8 mouse cellular contexts compared by ENCODE assay signal in the genomic region with DNA sequence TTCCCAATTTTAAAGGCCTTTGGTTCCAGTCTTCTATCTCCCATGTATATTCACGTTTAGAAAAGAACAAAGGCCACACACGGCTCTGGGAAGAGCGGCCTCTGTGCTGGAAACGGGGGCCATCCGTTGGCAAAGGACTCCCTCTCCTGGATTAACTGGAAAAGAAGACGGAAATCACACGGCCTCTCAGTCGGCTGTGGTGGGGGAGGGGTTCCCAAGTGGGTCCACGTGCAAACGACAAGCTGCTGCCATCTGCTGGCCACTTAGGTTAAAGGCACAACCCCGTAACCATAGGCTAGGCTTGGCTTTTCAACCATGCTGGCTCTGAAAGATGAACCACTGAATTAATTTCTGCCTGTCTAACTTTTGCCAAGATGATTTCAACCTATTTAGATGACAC.
DNase-seq lines count a peak whose midpoint lies in the region; ATAC-seq and TF ChIP-seq lines count a peak whose summit lies in the region.

No protein-coding gene starts in this region.

- H3K9me3 ChIP-seq in heart, embryonic 11.5 days (replicated peaks; ENCODE audit: control insufficient read depth, low read length): no peaks in the 10 kb centered on the region
- no peaks in the 10 kb centered on the region for H3K9me3 ChIP-seq in kidney, embryonic 15.5 days (replicated peaks)
- no peaks in the 10 kb centered on the region for H3K9me3 ChIP-seq in limb, embryonic 15.5 days

- under 1% methylated on average over 11 of the region's 11 CpGs for WGBS in heart, embryonic 11.5 days (ENCODE audit: insufficient replicate concordance)
- under 1% methylated on average over 11 of the region's 11 CpGs for WGBS in kidney, embryonic 15.5 days
- WGBS in limb, embryonic 15.5 days: 2% methylated on average over 11 of the region's 11 CpGs

- peak; percentile 81 to 82 for DNase-seq in B cell, adult 2 months
- DNase-seq in monocyte, adult 2 months (ENCODE audit: low read depth in 1 of 2, low spot score in 2 of 2): peak; percentile 30 to 45
- DNase-seq in spleen, postnatal 14 days (ENCODE audit: low spot score in 2 of 2): peak; percentile 37 to 70

- TF ChIP-seq POLR2A in bone marrow macrophage, adult 2 months (IDR thresholded peaks at IDR 0.05; ENCODE audit: borderline replicate concordance, low read depth, low read length): no peak
- no peak for TF ChIP-seq POLR2A in embryonic fibroblast, embryonic 13.5 days (IDR thresholded peaks at IDR 0.05; ENCODE audit: low read depth, low read length)

- no peak overlapping the region for H3K27ac ChIP-seq in bone marrow macrophage, adult 2 months (ENCODE audit: insufficient read depth, low read depth, low read length)
- H3K27ac ChIP-seq in embryonic fibroblast, embryonic 13.5 days (ENCODE audit: insufficient read depth, low read length): no peak overlapping the region
- no peak overlapping the region for H3K27ac ChIP-seq in heart, embryonic 11.5 days (ENCODE audit: low read depth, low read length)
- H3K27ac ChIP-seq in kidney, embryonic 15.5 days: no peak overlapping the region
- no peak overlapping the region for H3K27ac ChIP-seq in limb, embryonic 15.5 days

- ATAC-seq in heart, embryonic 11.5 days (replicated peaks; ENCODE audit: insufficient number of reproducible peaks, low FRiP score, low TSS enrichment): peak; percentile 73
- ATAC-seq in kidney, embryonic 15.5 days (replicated peaks; ENCODE audit: low FRiP score): peak; percentile 95
- peak; percentile 86 for ATAC-seq in limb, embryonic 15.5 days (ENCODE audit: insufficient number of reproducible peaks, low FRiP score, low TSS enrichment, low read depth)

- no peak overlapping the region for H3K4me3 ChIP-seq in bone marrow macrophage, adult 2 months (ENCODE audit: insufficient read depth, low read length)
- H3K4me3 ChIP-seq in embryonic fibroblast, embryonic 13.5 days (ENCODE audit: insufficient read depth, low read length): no peak overlapping the region
- H3K4me3 ChIP-seq in heart, embryonic 11.5 days (ENCODE audit: low read depth, low read length): no peak overlapping the region
- no peak overlapping the region for H3K4me3 ChIP-seq in kidney, embryonic 15.5 days (replicated peaks)
- no peak overlapping the region for H3K4me3 ChIP-seq in limb, embryonic 15.5 days

- H3K27me3 ChIP-seq in heart, embryonic 11.5 days (ENCODE audit: control insufficient read depth, insufficient read depth, low read length): no peaks in the 10 kb centered on the region
- H3K27me3 ChIP-seq in kidney, embryonic 15.5 days: peaks cover 29% of the 10 kb centered on the region
- H3K27me3 ChIP-seq in limb, embryonic 15.5 days: peaks cover 9% of the 10 kb centered on the region; the same call in 1 of the 2 replicates

- peak; percentile 92 for TF ChIP-seq CTCF in bone marrow macrophage, adult 2 months (IDR thresholded peaks at IDR 0.05; ENCODE audit: low read depth, low read length)
- TF ChIP-seq CTCF in embryonic fibroblast, embryonic 13.5 days (IDR thresholded peaks at IDR 0.05; ENCODE audit: borderline replicate concordance, insufficient read depth, low read length): peak; percentile 93

- H3K4me1 ChIP-seq in bone marrow macrophage, adult 2 months (ENCODE audit: control insufficient read depth, insufficient read depth, low read length): no peaks in the 10 kb centered on the region; the same call in none of the 2 replicates
- H3K4me1 ChIP-seq in embryonic fibroblast, embryonic 13.5 days (ENCODE audit: control insufficient read depth, insufficient read depth, low read length): no peaks in the 10 kb centered on the region
- H3K4me1 ChIP-seq in heart, embryonic 11.5 days (ENCODE audit: control insufficient read depth, insufficient read depth, low read length): peaks cover under 1% of the 10 kb centered on the region; the same call in 1 of the 2 replicates
- H3K4me1 ChIP-seq in kidney, embryonic 15.5 days: peaks cover 7% of the 10 kb centered on the region; the same call in 1 of the 2 replicates
- no peaks in the 10 kb centered on the region for H3K4me1 ChIP-seq in limb, embryonic 15.5 days

- H3K4me2 ChIP-seq in heart, embryonic 11.5 days: no peak overlapping the region
- H3K4me2 ChIP-seq in kidney, embryonic 15.5 days: 0 out of 2 replicates have a peak overlapping the region, but pooled peaks have one; percentile 31
- peak overlapping the region; percentile 28; the same call in 1 of the 2 replicates for H3K4me2 ChIP-seq in limb, embryonic 15.5 days

- H3K9ac ChIP-seq in heart, embryonic 11.5 days (ENCODE audit: low read depth, low read length): no peak overlapping the region
- H3K9ac ChIP-seq in kidney, embryonic 15.5 days: no peak overlapping the region
- no peak overlapping the region for H3K9ac ChIP-seq in limb, embryonic 15.5 days

- no peaks in the 10 kb centered on the region for H3K36me3 ChIP-seq in heart, embryonic 11.5 days (ENCODE audit: control insufficient read depth, insufficient read depth, low read length)
- no peaks in the 10 kb centered on the region for H3K36me3 ChIP-seq in kidney, embryonic 15.5 days
- H3K36me3 ChIP-seq in limb, embryonic 15.5 days: no peaks in the 10 kb centered on the region
